Mouse (Mus musculus) thymus, postnatal 4 days (tissue): ENCODE results near the gene Ago3.

ENCODE experiments used
- DNase-seq: peaks from one replicate; pipeline ENCODE4 v3.0.0; 2021

The Ago3 gene

GRCm38 (mm10) chr4:126429347-126430079 lies at the start of gene Ago3:
Ago3 (minus strand) TSS chr4:126429556.
- DNase-seq: peak; percentile 95

GRCm38 (mm10) chr4:126473031-126473430 lies 43.7 kb upstream of the Ago3 start:
- peak; percentile 16 for DNase-seq

GRCm38 (mm10) chr4:126469334-126469733 lies 40.0 kb upstream of the Ago3 start:
- DNase-seq: no peak

GRCm38 (mm10) chr4:126468925-126469324 lies 39.6 kb upstream of the Ago3 start:
- no peak for DNase-seq

- peak; percentile 98 for DNase-seq
Observed at GRCm38 (mm10) chr4:126468285-126468901, 39.0 kb upstream of the Ago3 start, which contains the start of gene Ago1. Ago1 (minus strand) TSS chr4:126468583.

- peak; percentile 80 for DNase-seq
Observed at GRCm38 (mm10) chr4:126467721-126468284, 38.4 kb upstream of the Ago3 start.

GRCm38 (mm10) chr4:126466251-126466750 lies 36.9 kb upstream of the Ago3 start:
- no peak for DNase-seq

- DNase-seq: peak; percentile 62
Observed at GRCm38 (mm10) chr4:126465843-126466242, 36.5 kb upstream of the Ago3 start.

GRCm38 (mm10) chr4:126464892-126465235 lies 35.5 kb upstream of the Ago3 start:
- no peak for DNase-seq

GRCm38 (mm10) chr4:126464189-126464891 lies 35.0 kb upstream of the Ago3 start:
- no peak for DNase-seq

- no peak for DNase-seq
Observed at GRCm38 (mm10) chr4:126455441-126455840, 26.1 kb upstream of the Ago3 start.

GRCm38 (mm10) chr4:126454547-126455254 lies 25.3 kb upstream of the Ago3 start:
- DNase-seq: no peak

GRCm38 (mm10) chr4:126450268-126450667 lies 20.9 kb upstream of the Ago3 start:
- no peak for DNase-seq

- no peak for DNase-seq
Observed at GRCm38 (mm10) chr4:126447126-126447525, 17.8 kb upstream of the Ago3 start.

GRCm38 (mm10) chr4:126444528-126444927 lies 15.2 kb upstream of the Ago3 start:
- DNase-seq: no peak

GRCm38 (mm10) chr4:126438261-126438660 lies 8.9 kb upstream of the Ago3 start:
- DNase-seq: no peak

GRCm38 (mm10) chr4:126436268-126436667 lies 6.9 kb upstream of the Ago3 start:
- DNase-seq: no peak

- no peak for DNase-seq
Observed at GRCm38 (mm10) chr4:126434094-126434493, 4.7 kb upstream of the Ago3 start.

- no peak for DNase-seq
Observed at GRCm38 (mm10) chr4:126433175-126433574, 3.8 kb upstream of the Ago3 start.

GRCm38 (mm10) chr4:126431746-126432145 lies 2.4 kb upstream of the Ago3 start:
- no peak for DNase-seq

- DNase-seq: no peak
Observed at GRCm38 (mm10) chr4:126428682-126429346, 542 bp downstream of the Ago3 start.

- DNase-seq: no peak
Observed at GRCm38 (mm10) chr4:126423866-126424265, 5.5 kb downstream of the Ago3 start.
